ENCODE assay signal across 10 mouse cellular contexts in genomic region chr11:106382424-106382823, GRCm38 (mm10). TPM values are rescaled to one million over a fixed set of nuclear protein-coding genes. Genes with fewer than 3 reads are reported as not detected.
DNase-seq lines count a peak whose midpoint lies in the region; ATAC-seq and TF ChIP-seq lines count a peak whose summit lies in the region.
"Had no signal": no experiment of that assay in that cellular context is flagged by ENCODE, and none has a peak within 500 bp of the region (broad histone marks: within the 10 kb centered on the region; RNA-seq: fewer than 3 reads in every experiment).

No protein-coding gene starts in this region.

- TF ChIP-seq EP300 in MEL (IDR thresholded peaks at IDR 0.05; ENCODE audit: low read depth in 1 of 2, low read length in 2 of 2): peak; percentile 96 to 97

- WGBS in embryonic facial prominence, embryonic 15.5 days: 46% methylated on average over 5 of the region's 5 CpGs
- 85% methylated on average over 5 of the region's 5 CpGs for WGBS in hindbrain, embryonic 13.5 days
- 73% methylated on average over 5 of the region's 5 CpGs for WGBS in midbrain, postnatal 0 days

- H3K4me2 ChIP-seq in embryonic facial prominence, embryonic 15.5 days (replicated peaks): no peak overlapping the region
- H3K4me2 ChIP-seq in hindbrain, embryonic 13.5 days: no peak overlapping the region
- H3K4me2 ChIP-seq in midbrain, postnatal 0 days (ENCODE audit: low read depth, low read length, poor library complexity, severe bottlenecking): no peak overlapping the region

- no peak for ATAC-seq in embryonic facial prominence, embryonic 15.5 days (ENCODE audit: insufficient number of reproducible peaks, low FRiP score, low TSS enrichment, low read depth)
- ATAC-seq in hindbrain, embryonic 13.5 days (ENCODE audit: low FRiP score): no peak
- no peak for ATAC-seq in midbrain, postnatal 0 days (ENCODE audit: low FRiP score)

- H3K4me1 ChIP-seq in MEL (ENCODE audit: control insufficient read depth in 1 of 2, insufficient read depth in 2 of 2, low read length in 2 of 2): peaks cover 15 to 36% of the 10 kb centered on the region in 2 experiments
- H3K4me1 ChIP-seq in embryonic facial prominence, embryonic 15.5 days: 0 out of 2 replicates have a peak, but pooled peaks cover 6% of the 10 kb centered on the region
- no peaks in the 10 kb centered on the region for H3K4me1 ChIP-seq in hindbrain, embryonic 13.5 days (replicated peaks)
- H3K4me1 ChIP-seq in midbrain, postnatal 0 days (ENCODE audit: insufficient read depth, low read length): no peaks in the 10 kb centered on the region

- H3K36me3 ChIP-seq in MEL (ENCODE audit: control insufficient read depth in 1 of 2, insufficient read depth in 2 of 2, low read length in 2 of 2): peaks cover 0 to 33% of the 10 kb centered on the region in 2 experiments; a peak in 2 of 4 replicates
- H3K36me3 ChIP-seq in embryonic facial prominence, embryonic 15.5 days: no peaks in the 10 kb centered on the region
- no peaks in the 10 kb centered on the region for H3K36me3 ChIP-seq in hindbrain, embryonic 13.5 days
- H3K36me3 ChIP-seq in midbrain, postnatal 0 days (ENCODE audit: insufficient read depth, low read length): no peaks in the 10 kb centered on the region

- peak overlapping the region; percentile 85 for H3K27ac ChIP-seq in MEL (ENCODE audit: control insufficient read depth, low read depth, low read length)
- peak overlapping the region; percentile 58 for H3K27ac ChIP-seq in embryonic facial prominence, embryonic 15.5 days (replicated peaks)
- H3K27ac ChIP-seq in hindbrain, embryonic 13.5 days: no peak overlapping the region
- H3K27ac ChIP-seq in midbrain, postnatal 0 days (ENCODE audit: low read depth, low read length): no peak overlapping the region

- no peaks in the 10 kb centered on the region for H3K9me3 ChIP-seq in MEL (replicated peaks; ENCODE audit: insufficient read depth, low read length)
- H3K9me3 ChIP-seq in embryonic facial prominence, embryonic 15.5 days (replicated peaks): no peaks in the 10 kb centered on the region
- H3K9me3 ChIP-seq in hindbrain, embryonic 13.5 days: no peaks in the 10 kb centered on the region
- no peaks in the 10 kb centered on the region for H3K9me3 ChIP-seq in midbrain, postnatal 0 days (ENCODE audit: low read length)

- TF ChIP-seq POLR2A in MEL (IDR thresholded peaks at IDR 0.05; ENCODE audit: control insufficient read depth in 1 of 2, insufficient read depth in 1 of 2, low read depth in 1 of 2, low read length in 2 of 2, poor library complexity in 1 of 2): peak; percentile 26 to 75; a peak in 2 of 4 replicates

- H3K79me2 ChIP-seq in MEL (ENCODE audit: control insufficient read depth, insufficient read depth, low read length, poor library complexity): peaks cover 19% of the 10 kb centered on the region

- no peak for TF ChIP-seq CTCF in MEL (IDR thresholded peaks at IDR 0.05 in 2 of 3, conservative IDR thresholded peaks at IDR 0.05 in 1 of 3; ENCODE audit: control insufficient read depth in 1 of 3, insufficient read depth in 1 of 3, low read depth in 2 of 3, low read length in 3 of 3, poor library complexity in 1 of 3, severe bottlenecking in 1 of 3)
- TF ChIP-seq CTCF in midbrain, postnatal 0 days (IDR thresholded peaks at IDR 0.05): no peak

- peak overlapping the region; percentile 60 for H3K9ac ChIP-seq in MEL (ENCODE audit: control insufficient read depth, low read depth, low read length, poor library complexity, severe bottlenecking)
- no peak overlapping the region for H3K9ac ChIP-seq in embryonic facial prominence, embryonic 15.5 days
- no peak overlapping the region for H3K9ac ChIP-seq in hindbrain, embryonic 13.5 days
- no peak overlapping the region for H3K9ac ChIP-seq in midbrain, postnatal 0 days (replicated peaks; ENCODE audit: low read length, poor library complexity, severe bottlenecking)

- H3K27me3 ChIP-seq in MEL (ENCODE audit: control insufficient read depth in 1 of 2, insufficient read depth in 2 of 2, low read length in 2 of 2): no peaks in the 10 kb centered on the region
- no peaks in the 10 kb centered on the region for H3K27me3 ChIP-seq in embryonic facial prominence, embryonic 15.5 days
- H3K27me3 ChIP-seq in hindbrain, embryonic 13.5 days: no peaks in the 10 kb centered on the region
- H3K27me3 ChIP-seq in midbrain, postnatal 0 days (ENCODE audit: insufficient read depth, low read length): no peaks in the 10 kb centered on the region

- peak; percentile 89 for DNase-seq in MEL (ENCODE audit: low read depth, low spot score)
- peak; percentile 51 for DNase-seq in kidney, adult 9 months
- DNase-seq in lung, adult 18-20 months: peak; percentile 62 to 77
- DNase-seq in right cerebral cortex, postnatal 25 days: no peak
- DNase-seq in urinary bladder, postnatal 4 days (ENCODE audit: low spot score in 2 of 2): no peak
- no peak for DNase-seq in midbrain, postnatal 0 days (ENCODE audit: low spot score)
- DNase-seq: cerebellum, adult 8-10 months had no signal

- peak overlapping the region; percentile 57 to 89 for H3K4me3 ChIP-seq in MEL (ENCODE audit: control insufficient read depth in 1 of 2, insufficient read depth in 1 of 2, low read depth in 2 of 2, low read length in 2 of 2)
- peak overlapping the region; percentile 18 for H3K4me3 ChIP-seq in embryonic facial prominence, embryonic 15.5 days (replicated peaks)
- H3K4me3 ChIP-seq in hindbrain, embryonic 13.5 days: no peak overlapping the region
- H3K4me3 ChIP-seq in midbrain, postnatal 0 days (ENCODE audit: low read depth, low read length): no peak overlapping the region
- H3K4me3 ChIP-seq: myocyte had no signal

- TF ChIP-seq RAD21 in MEL (IDR thresholded peaks at IDR 0.05; ENCODE audit: low read depth, low read length): no peak

TF ChIP-seq in MEL, 35 proteins besides CTCF, POLR2A, EP300 and RAD21 (continues in another document):
- peak; percentile 80 for TF ChIP-seq JUND (IDR thresholded peaks at IDR 0.05; ENCODE audit: low read depth, low read length)
- TF ChIP-seq NELFE (IDR thresholded peaks at IDR 0.05; ENCODE audit: low read depth, low read length): peak; percentile 66
- TF ChIP-seq ZMIZ1 (IDR thresholded peaks at IDR 0.05; ENCODE audit: low read depth, low read length): peak; percentile 62; the same call in 1 of the 2 replicates
- peak; percentile 97 for TF ChIP-seq SIN3A (IDR thresholded peaks at IDR 0.05; ENCODE audit: low read length)
- TF ChIP-seq ELF1 (IDR thresholded peaks at IDR 0.05; ENCODE audit: low read depth, low read length): peak; percentile 82
- peak; percentile 92 for TF ChIP-seq MYB (IDR thresholded peaks at IDR 0.05; ENCODE audit: low read depth, low read length)
- peak; percentile 95 for TF ChIP-seq RCOR1 (IDR thresholded peaks at IDR 0.05; ENCODE audit: low read depth, low read length)
- TF ChIP-seq POLR2AphosphoS5 (IDR thresholded peaks at IDR 0.05; ENCODE audit: borderline replicate concordance, low read depth, low read length): no peak
- no peak for TF ChIP-seq UBTF (IDR thresholded peaks at IDR 0.05; ENCODE audit: borderline replicate concordance, insufficient read depth, low read depth, low read length)
- TF ChIP-seq CHD1 (IDR thresholded peaks at IDR 0.05; ENCODE audit: low read depth, low read length): no peak
- peak; percentile 60 for TF ChIP-seq POLR2AphosphoS2 (IDR thresholded peaks at IDR 0.05; ENCODE audit: low read length)
- TF ChIP-seq MXI1 (IDR thresholded peaks at IDR 0.05; ENCODE audit: low read depth, low read length): peak; percentile 94
- peak; percentile 98 for TF ChIP-seq ETS1 (IDR thresholded peaks at IDR 0.05; ENCODE audit: low read depth, low read length)
- TF ChIP-seq TBP (IDR thresholded peaks at IDR 0.05; ENCODE audit: low read depth, low read length): peak; percentile 83
- TF ChIP-seq HCFC1 (IDR thresholded peaks at IDR 0.05; ENCODE audit: low read depth, low read length): peak; percentile 63
- peak; percentile 93 for TF ChIP-seq GATA1 (IDR thresholded peaks at IDR 0.05; ENCODE audit: low read depth, low read length)
- no peak for TF ChIP-seq MEF2A (IDR thresholded peaks at IDR 0.05; ENCODE audit: extremely low read depth, insufficient replicate concordance, low read depth, low read length, poor library complexity, severe bottlenecking)
- no peak for TF ChIP-seq GABPA (IDR thresholded peaks at IDR 0.05; ENCODE audit: low read depth, low read length)
- TF ChIP-seq ZNF384 (IDR thresholded peaks at IDR 0.05; ENCODE audit: low read depth, low read length): no peak; the same call in 1 of the 2 replicates

RNA-seq across cellular contexts. Expression of gene Icam2, which starts 5.5 kb away (rescaled TPM):
- total RNA-seq in MEL (2012; rRNA removed): 58.1 and 82.7 TPM in 2 replicates
- 10 to 100 TPM in 1 of 2 experiments, not detected in 1; 49.6 TPM for polyA plus RNA-seq in MEL (2012; ENCODE audit: insufficient read depth in 1 of 2, insufficient read length in 2 of 2, low read depth in 1 of 2, low replicate concordance in 2 of 2, missing spikeins in 1 of 2)
- polyA plus RNA-seq in embryonic facial prominence, embryonic 15.5 days (2015; fragmentation: Nextera tagmentation; extraction: Ambion mirVana): 39.4 and 43.2 TPM in 2 replicates
- 12.8 and 13.8 TPM in 2 replicates for polyA plus RNA-seq in hindbrain, embryonic 13.5 days (2015; fragmentation: Nextera tagmentation; extraction: Ambion mirVana)
- total RNA-seq in midbrain, postnatal 0 days (2014; rRNA removed): 11.9 and 15.5 TPM in 2 replicates
- polyA plus RNA-seq in midbrain, postnatal 0 days (2015; fragmentation: Nextera tagmentation; extraction: Ambion mirVana): 7.4 and 8.7 TPM in 2 replicates
- polyA plus RNA-seq: myocyte had no signal

RNA-seq across cellular contexts. Expression of gene Prr29, which starts 17.2 kb away (rescaled TPM):
- not detected in 2 replicates for total RNA-seq in MEL (2012; rRNA removed)
- under 1 TPM in 1 of 2 experiments, not detected in 1; 0.61 TPM for polyA plus RNA-seq in MEL (2012; ENCODE audit: insufficient read depth in 1 of 2, insufficient read length in 2 of 2, low read depth in 1 of 2, low replicate concordance in 2 of 2, missing spikeins in 1 of 2)
- polyA plus RNA-seq in embryonic facial prominence, embryonic 15.5 days (2015; fragmentation: Nextera tagmentation; extraction: Ambion mirVana): 2.9 and 4.7 TPM in 2 replicates
- not detected in 2 replicates for polyA plus RNA-seq in hindbrain, embryonic 13.5 days (2015; fragmentation: Nextera tagmentation; extraction: Ambion mirVana)
- 0.33 and 1.6 TPM in 2 replicates for total RNA-seq in midbrain, postnatal 0 days (2014; rRNA removed)
- polyA plus RNA-seq in midbrain, postnatal 0 days (2015; fragmentation: Nextera tagmentation; extraction: Ambion mirVana): 0.38 TPM in 1 of 2 replicates, not detected in the other

RNA-seq across cellular contexts. Expression of gene Scn4a, which starts 29.3 kb away (rescaled TPM):
- total RNA-seq in MEL (2012; rRNA removed): 0.15 and 0.16 TPM in 2 replicates
- under 1 TPM in 1 of 2 experiments, not detected in 1; 0.04 TPM for polyA plus RNA-seq in MEL (2012; ENCODE audit: insufficient read depth in 1 of 2, insufficient read length in 2 of 2, low read depth in 1 of 2, low replicate concordance in 2 of 2, missing spikeins in 1 of 2)
- 0.59 and 0.68 TPM in 2 replicates for polyA plus RNA-seq in embryonic facial prominence, embryonic 15.5 days (2015; fragmentation: Nextera tagmentation; extraction: Ambion mirVana)
- polyA plus RNA-seq in hindbrain, embryonic 13.5 days (2015; fragmentation: Nextera tagmentation; extraction: Ambion mirVana): 0.03 TPM in 1 of 2 replicates, not detected in the other
- 0.05 TPM in 1 of 2 replicates, not detected in the other for total RNA-seq in midbrain, postnatal 0 days (2014; rRNA removed)
- 0.02 TPM in 1 of 2 replicates, not detected in the other for polyA plus RNA-seq in midbrain, postnatal 0 days (2015; fragmentation: Nextera tagmentation; extraction: Ambion mirVana)

Comparison
In these comparisons a context has a peak if more than half of its experiments do, and no peak if none do; other contexts are left out.
1. DNase-seq: peak in MEL (single experiment), kidney, adult 9 months (single experiment) and lung, adult 18-20 months (2 of 2); none in right cerebral cortex, postnatal 25 days (single experiment), urinary bladder, postnatal 4 days (0 of 2) and midbrain, postnatal 0 days (single experiment).
2. H3K27ac ChIP-seq: peak in MEL (single experiment) and embryonic facial prominence, embryonic 15.5 days (single experiment); none in hindbrain, embryonic 13.5 days (single experiment) and midbrain, postnatal 0 days (single experiment).
3. H3K4me3 ChIP-seq: peak in MEL (2 of 2) and embryonic facial prominence, embryonic 15.5 days (single experiment); none in hindbrain, embryonic 13.5 days (single experiment) and midbrain, postnatal 0 days (single experiment).